Comparison of ENCODE assay signal across 8 mouse cellular contexts in genomic region chr5:130144334-130145312, GRCm38 (mm10). TPM values are rescaled to one million over a fixed set of nuclear protein-coding genes. Genes with fewer than 3 reads are reported as not detected.
DNase-seq lines count a peak whose midpoint lies in the region; ATAC-seq and TF ChIP-seq lines count a peak whose summit lies in the region.

Gene Kctd7, plus strand, starts transcription at chr5:130144861.

- peak; percentile 97 for ATAC-seq in embryonic facial prominence, embryonic 15.5 days (ENCODE audit: insufficient number of reproducible peaks, low FRiP score, low TSS enrichment, low read depth)
- ATAC-seq in limb, embryonic 14.5 days (ENCODE audit: low FRiP score, low read depth): peak; percentile 96
- peak; percentile 96 for ATAC-seq in midbrain, postnatal 0 days (ENCODE audit: low FRiP score)

- peak within 1 kb of the TSS; percentile 64 for H3K9ac ChIP-seq in embryonic facial prominence, embryonic 15.5 days
- peak within 1 kb of the TSS; percentile 72 for H3K9ac ChIP-seq in limb, embryonic 14.5 days (ENCODE audit: low read depth, low read length, severe bottlenecking)
- H3K9ac ChIP-seq in midbrain, postnatal 0 days (replicated peaks; ENCODE audit: low read length, poor library complexity, severe bottlenecking): peak within 1 kb of the TSS; percentile 83

- no peaks in the 10 kb centered on the region for H3K27me3 ChIP-seq in embryonic facial prominence, embryonic 15.5 days
- H3K27me3 ChIP-seq in limb, embryonic 14.5 days (ENCODE audit: control insufficient read depth, insufficient read depth, low read length): no peaks in the 10 kb centered on the region
- no peaks in the 10 kb centered on the region for H3K27me3 ChIP-seq in midbrain, postnatal 0 days (ENCODE audit: insufficient read depth, low read length)

- no peaks in the 10 kb centered on the region for H3K9me3 ChIP-seq in embryonic facial prominence, embryonic 15.5 days (replicated peaks)
- no peaks in the 10 kb centered on the region for H3K9me3 ChIP-seq in limb, embryonic 14.5 days (ENCODE audit: control insufficient read depth, low read length)
- no peaks in the 10 kb centered on the region for H3K9me3 ChIP-seq in midbrain, postnatal 0 days (ENCODE audit: low read length)

- peak; percentile 41; the same call in 1 of the 2 replicates for TF ChIP-seq CTCF in bone marrow, adult 2 months (IDR thresholded peaks at IDR 0.05; ENCODE audit: control insufficient read depth, insufficient read depth, low read length)
- TF ChIP-seq CTCF in midbrain, postnatal 0 days (IDR thresholded peaks at IDR 0.05): peak; percentile 67

- H3K27ac ChIP-seq in bone marrow, adult 2 months (ENCODE audit: control insufficient read depth, insufficient read depth, low read depth, low read length, poor library complexity): peak within 1 kb of the TSS; percentile 93
- H3K27ac ChIP-seq in embryonic facial prominence, embryonic 15.5 days (replicated peaks): peak within 1 kb of the TSS; percentile 79
- peak within 1 kb of the TSS; percentile 66 for H3K27ac ChIP-seq in limb, embryonic 14.5 days (replicated peaks; ENCODE audit: low read depth, low read length)
- peak within 1 kb of the TSS; percentile 90 for H3K27ac ChIP-seq in midbrain, postnatal 0 days (ENCODE audit: low read depth, low read length)

- under 1% methylated on average over 66 of the region's 66 CpGs for WGBS in bone marrow, adult 2 months
- under 1% methylated on average over 66 of the region's 66 CpGs for WGBS in embryonic facial prominence, embryonic 15.5 days
- under 1% methylated on average over 66 of the region's 66 CpGs for WGBS in limb, embryonic 14.5 days
- under 1% methylated on average over 66 of the region's 66 CpGs for WGBS in midbrain, postnatal 0 days

- H3K4me3 ChIP-seq in bone marrow, adult 2 months (replicated peaks; ENCODE audit: control insufficient read depth, low read depth, low read length): peak within 1 kb of the TSS; percentile 85
- peak within 1 kb of the TSS; percentile 66 for H3K4me3 ChIP-seq in embryonic facial prominence, embryonic 15.5 days (replicated peaks)
- peak within 1 kb of the TSS; percentile 65 for H3K4me3 ChIP-seq in limb, embryonic 14.5 days (replicated peaks; ENCODE audit: low read length)
- H3K4me3 ChIP-seq in midbrain, postnatal 0 days (ENCODE audit: low read depth, low read length): peak within 1 kb of the TSS; percentile 74

- peaks cover 10% of the 10 kb centered on the region; the same call in 1 of the 2 replicates for H3K36me3 ChIP-seq in embryonic facial prominence, embryonic 15.5 days
- H3K36me3 ChIP-seq in limb, embryonic 14.5 days (ENCODE audit: control insufficient read depth, insufficient read depth, low read length): 0 out of 2 replicates have a peak, but pooled peaks cover 7% of the 10 kb centered on the region
- no peaks in the 10 kb centered on the region for H3K36me3 ChIP-seq in midbrain, postnatal 0 days (ENCODE audit: insufficient read depth, low read length)

- H3K4me2 ChIP-seq in embryonic facial prominence, embryonic 15.5 days (replicated peaks): peak within 1 kb of the TSS; percentile 95
- H3K4me2 ChIP-seq in limb, embryonic 14.5 days (replicated peaks; ENCODE audit: low read depth, low read length, severe bottlenecking): peak within 1 kb of the TSS; percentile 91
- peak within 1 kb of the TSS; percentile 71 for H3K4me2 ChIP-seq in midbrain, postnatal 0 days (ENCODE audit: low read depth, low read length, poor library complexity, severe bottlenecking)

- peak; percentile 94 for TF ChIP-seq POLR2A in bone marrow, adult 2 months (IDR thresholded peaks at IDR 0.05; ENCODE audit: borderline replicate concordance, control insufficient read depth, low read depth, low read length)
- peak; percentile 55; the same call in 1 of the 2 replicates for TF ChIP-seq POLR2A in limb, embryonic 14.5 days (IDR thresholded peaks at IDR 0.05; ENCODE audit: borderline replicate concordance, extremely low read depth, insufficient read depth, insufficient read length)

- peak; percentile 99 for DNase-seq in 416B (ENCODE audit: low read depth)
- DNase-seq in heart, adult 8-10 months (ENCODE audit: low spot score): peak; percentile 99
- peak; percentile 98 for DNase-seq in kidney, adult 9 months
- peak; percentile 98 for DNase-seq in limb, embryonic 14.5 days (ENCODE audit: low spot score)
- peak; percentile 100 for DNase-seq in midbrain, postnatal 0 days (ENCODE audit: low spot score)
- DNase-seq in spleen, postnatal 14 days (ENCODE audit: low spot score in 2 of 2): peak; percentile 86 to 88

- no peaks in the 10 kb centered on the region; the same call in 1 of the 2 replicates for H3K4me1 ChIP-seq in bone marrow, adult 2 months (ENCODE audit: control insufficient read depth, insufficient read depth, low read length)
- peaks cover 27% of the 10 kb centered on the region for H3K4me1 ChIP-seq in embryonic facial prominence, embryonic 15.5 days
- peaks cover 14% of the 10 kb centered on the region for H3K4me1 ChIP-seq in limb, embryonic 14.5 days (ENCODE audit: control insufficient read depth, insufficient read depth, low read length)
- no peaks in the 10 kb centered on the region; the same call in 1 of the 2 replicates for H3K4me1 ChIP-seq in midbrain, postnatal 0 days (ENCODE audit: insufficient read depth, low read length)

RNA-seq across cellular contexts. Expression of gene Kctd7, which starts in this region (rescaled TPM):
- polyA plus RNA-seq in bone marrow, adult 2 months (2011; ENCODE audit: insufficient read depth, insufficient read length, low replicate concordance, missing spikeins): 6.1 and 6.6 TPM in 2 replicates
- polyA plus RNA-seq in embryonic facial prominence, embryonic 15.5 days (2015; fragmentation: Nextera tagmentation; extraction: Ambion mirVana): 6.1 and 7.4 TPM in 2 replicates
- 1 to 10 TPM; 2.1 to 3.6 (median 3.1) TPM for total RNA-seq in heart, adult 8-10 months (2022)
- 5.5 and 7.7 TPM in 2 replicates for polyA plus RNA-seq in limb, embryonic 14.5 days (2012; rRNA removed)
- polyA plus RNA-seq in limb, embryonic 14.5 days (2014; fragmentation: Nextera tagmentation; extraction: Ambion mirVana): 6.1 and 6.2 TPM in 2 replicates
- total RNA-seq in midbrain, postnatal 0 days (2014; rRNA removed): 19.5 and 22.3 TPM in 2 replicates
- polyA plus RNA-seq in midbrain, postnatal 0 days (2015; fragmentation: Nextera tagmentation; extraction: Ambion mirVana): 12.2 and 14.3 TPM in 2 replicates

Comparison
In these comparisons a context has a peak if more than half of its experiments do, and no peak if none do; other contexts are left out.
1. Peak in every context shown above with its lines: DNase-seq, ATAC-seq, H3K4me3 ChIP-seq and H3K27ac ChIP-seq.